Mouse (Mus musculus) adrenal gland, postnatal 4 days (tissue): ENCODE results near the gene Rpl29. TPM values are rescaled to one million over a fixed set of nuclear protein-coding genes. Genes with fewer than 3 reads are reported as not detected.

Experiments used
- DNase-seq, 2 experiments: peaks; one replicate each; pipeline ENCODE4 v3.0.0; 2021 to 2022; ENCODE audit warnings: low spot score in 2 of 2, mixed read lengths in 2 of 2
- total RNA-seq, 2 experiments: library from RNA; stranded (reverse); gene quantifications; 2 replicates each; pipeline ENCODE4 v1.2.3; 2021

Rpl29 gene
- total RNA-seq, 2 experiments from 2014 or later = 607 to 624 TPM

DNA sequence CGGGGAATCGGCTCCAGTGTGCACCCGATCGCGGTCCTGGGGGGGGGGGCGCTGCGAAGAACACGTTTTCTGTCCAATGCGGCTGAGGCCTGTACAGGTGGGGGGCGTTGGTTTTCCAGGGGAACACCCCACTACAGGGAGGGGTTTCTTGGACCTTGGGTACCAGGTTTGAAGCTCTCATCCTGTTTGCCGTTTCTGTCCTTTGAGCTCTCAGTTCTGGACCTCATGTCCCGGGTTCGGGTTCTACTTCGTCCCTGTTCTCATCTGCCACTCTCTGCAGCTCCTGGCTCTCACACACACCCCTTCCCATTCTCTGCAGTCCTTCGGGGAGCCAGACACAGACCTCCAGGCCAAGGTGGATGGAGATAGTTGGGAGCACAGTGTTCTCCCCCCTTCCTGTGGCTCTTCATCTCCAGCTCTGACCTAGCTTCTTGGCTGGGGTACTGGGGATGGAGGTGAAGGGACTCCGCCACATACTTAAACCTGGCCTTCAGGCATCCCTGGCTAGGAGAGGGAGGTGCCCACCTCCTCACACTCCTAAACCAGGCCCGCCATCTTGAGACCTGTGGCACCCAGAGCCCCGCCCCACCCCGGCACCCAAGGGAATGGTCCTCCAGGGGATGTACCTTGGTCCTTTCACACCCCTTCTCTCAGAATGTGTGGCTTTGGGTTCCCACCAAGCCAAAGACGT is 25.0 kb downstream of the Rpl29 start:
- no peak for DNase-seq

GRCm38 (mm10) chr9:106454888-106455681 is 25.8 kb downstream of the Rpl29 start:
- DNase-seq = no peak

DNA sequence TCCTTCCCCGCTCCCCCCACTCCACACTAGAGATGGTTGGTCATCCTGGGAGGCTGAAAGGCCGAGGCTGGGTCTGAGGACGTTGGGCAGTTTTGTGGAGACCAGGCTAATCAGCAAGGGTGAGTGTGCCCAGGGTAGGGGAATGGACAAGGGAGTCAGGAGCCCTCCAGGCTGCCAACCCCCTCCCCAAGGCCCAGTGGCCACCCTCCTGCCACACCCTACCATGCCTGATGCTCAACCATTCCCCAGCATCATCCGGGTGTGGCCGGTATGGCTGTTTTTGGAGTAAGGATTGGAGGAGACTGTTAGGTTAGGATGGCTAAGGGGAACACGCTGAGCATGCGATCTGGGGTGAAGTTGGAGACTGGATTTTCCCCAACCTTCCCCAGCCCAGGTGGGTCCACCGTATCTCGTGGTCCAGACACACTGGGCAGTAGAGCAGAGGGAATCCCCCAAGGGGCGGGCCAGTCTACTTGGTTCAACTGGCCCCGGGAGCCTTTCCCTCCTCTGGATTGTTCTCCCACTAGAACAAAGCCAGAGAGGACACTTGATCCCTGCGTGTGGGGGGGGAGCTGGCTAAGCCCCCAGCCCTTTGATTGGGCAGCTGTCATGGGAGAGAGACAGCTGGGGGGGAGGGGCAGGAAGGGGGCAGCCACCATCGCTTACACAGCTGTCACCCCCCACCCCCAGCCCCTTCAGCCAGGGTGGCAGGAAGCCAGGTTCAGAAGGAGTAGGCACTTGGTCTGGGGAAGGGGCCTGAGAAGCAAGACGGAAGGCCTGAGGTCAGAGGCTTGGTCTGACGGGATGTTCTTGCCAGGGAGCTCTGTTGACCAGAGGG is 27.3 kb downstream of the Rpl29 start:
- DNase-seq = no peak

GRCm38 (mm10) chr9:106457163-106457559 is 27.9 kb downstream of the Rpl29 start:
- no peak for DNase-seq

DNA sequence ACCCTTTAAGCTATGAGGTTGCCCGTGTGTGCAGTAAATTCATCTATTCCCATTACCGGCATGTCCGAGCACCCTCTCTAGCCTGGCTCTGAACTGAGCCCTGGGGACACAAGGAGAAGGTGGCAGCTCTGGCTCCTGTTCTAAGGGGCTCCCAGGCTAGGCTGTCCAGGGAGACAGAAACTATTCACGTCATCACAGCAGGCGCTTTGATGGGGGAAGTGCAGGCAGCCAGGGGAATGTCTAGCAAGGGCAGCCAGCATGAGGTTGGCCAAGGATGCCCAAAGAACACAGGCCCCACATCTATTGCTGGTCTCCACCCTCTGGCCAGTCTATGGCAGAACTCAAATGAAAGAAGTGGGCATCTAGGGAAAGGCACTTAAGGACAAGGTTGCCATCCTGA is 28.7 kb downstream of the Rpl29 start:
- no peak for DNase-seq

DNA sequence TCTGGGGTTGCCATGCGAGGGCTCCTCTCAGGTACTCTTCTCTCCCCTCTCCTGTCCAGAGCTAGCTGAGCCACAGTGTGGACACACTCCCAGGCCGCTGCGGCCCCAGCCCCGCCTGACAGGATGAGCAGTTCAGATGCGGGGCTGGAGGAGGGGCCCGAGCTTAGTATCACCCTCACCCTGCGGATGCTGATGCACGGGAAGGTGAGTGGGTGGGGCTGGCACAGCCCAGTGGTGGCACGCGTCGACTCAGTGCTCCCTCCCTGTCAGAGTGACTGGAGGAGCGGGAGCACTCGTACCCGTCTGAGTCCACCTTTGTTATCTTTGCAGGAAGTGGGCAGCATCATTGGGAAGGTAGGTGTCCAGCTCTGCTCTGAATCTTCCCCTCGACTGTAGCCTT is 30.7 kb downstream of the Rpl29 start:
- no peak for DNase-seq

- no peak for DNase-seq
These were observed 31.3 kb downstream of the Rpl29 start for GRCm38 (mm10) chr9:106460401-106461025.

- DNase-seq = no peak
These were observed 31.8 kb downstream of the Rpl29 start for GRCm38 (mm10) chr9:106461026-106461415.

GRCm38 (mm10) chr9:106461641-106462429 is 32.6 kb downstream of the Rpl29 start:
- no peak for DNase-seq

DNA sequence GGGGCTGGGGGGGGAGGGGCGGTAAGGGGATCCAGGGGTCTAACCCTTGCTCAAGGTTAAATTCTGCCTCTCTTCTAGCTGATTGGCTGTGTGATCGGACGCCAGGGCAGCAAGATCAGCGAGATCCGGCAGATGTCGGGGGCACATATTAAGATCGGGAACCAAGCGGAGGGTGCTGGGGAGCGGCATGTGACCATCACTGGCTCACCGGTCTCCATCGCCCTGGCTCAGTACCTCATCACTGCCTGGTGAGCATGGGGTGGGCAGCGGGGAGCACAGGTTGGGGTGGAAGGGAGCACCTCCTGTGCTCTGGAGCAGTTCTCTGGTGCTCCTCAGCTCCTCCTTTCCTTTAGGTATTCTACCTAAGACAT is 33.2 kb downstream of the Rpl29 start:
- DNase-seq = no peak

DNA sequence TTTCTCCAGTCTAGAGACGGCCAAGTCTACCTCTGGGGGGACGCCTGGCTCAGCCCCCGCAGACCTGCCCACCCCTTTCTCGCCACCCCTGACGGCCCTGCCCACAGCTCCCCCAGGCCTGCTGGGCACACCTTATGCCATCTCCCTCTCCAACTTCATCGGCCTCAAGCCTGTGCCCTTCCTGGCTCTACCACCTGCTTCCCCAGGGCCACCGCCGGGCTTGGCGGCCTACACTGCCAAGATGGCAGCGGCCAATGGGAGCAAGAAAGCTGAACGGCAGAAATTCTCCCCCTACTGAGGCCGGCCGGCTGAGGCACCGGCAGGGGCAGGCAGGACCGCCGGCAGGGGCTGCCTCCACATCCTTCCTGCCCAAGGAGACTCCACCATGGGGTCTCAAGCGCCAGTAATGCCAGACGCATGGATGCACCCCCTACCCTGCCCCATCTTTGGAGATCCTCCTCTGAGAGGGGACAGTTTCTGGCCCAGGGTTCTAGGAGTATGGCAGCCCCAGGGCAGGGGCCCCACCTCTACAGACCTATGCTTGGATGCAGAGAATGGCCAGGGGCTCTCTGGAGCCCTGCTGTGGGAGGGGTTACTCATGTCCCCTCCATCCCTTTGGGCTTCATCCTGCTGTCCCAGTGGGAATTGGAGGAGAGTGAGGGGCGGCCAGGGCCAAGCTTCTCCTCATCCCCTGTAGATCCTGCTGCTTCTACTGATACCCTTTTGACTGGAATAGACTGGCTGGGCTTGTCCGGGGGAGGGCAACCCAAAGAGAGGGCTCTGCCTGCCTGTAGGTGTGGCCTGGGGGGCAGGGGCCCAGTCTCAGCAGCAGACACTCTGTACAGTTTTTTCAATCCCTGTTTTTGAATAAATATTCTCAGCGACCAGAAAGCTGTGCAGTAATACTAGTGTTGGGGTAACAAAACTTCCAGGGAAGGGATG is 34.1 kb downstream of the Rpl29 start:
- no peak for DNase-seq

GRCm38 (mm10) chr9:106464751-106465541 is 35.7 kb downstream of the Rpl29 start:
- DNase-seq = no peak

- no peak for DNase-seq
These were observed 36.4 kb downstream of the Rpl29 start, which contains the start of gene Gpr62 for GRCm38 (mm10) chr9:106465571-106466200. Gpr62 (minus strand) TSS chr9:106465938.

DNA sequence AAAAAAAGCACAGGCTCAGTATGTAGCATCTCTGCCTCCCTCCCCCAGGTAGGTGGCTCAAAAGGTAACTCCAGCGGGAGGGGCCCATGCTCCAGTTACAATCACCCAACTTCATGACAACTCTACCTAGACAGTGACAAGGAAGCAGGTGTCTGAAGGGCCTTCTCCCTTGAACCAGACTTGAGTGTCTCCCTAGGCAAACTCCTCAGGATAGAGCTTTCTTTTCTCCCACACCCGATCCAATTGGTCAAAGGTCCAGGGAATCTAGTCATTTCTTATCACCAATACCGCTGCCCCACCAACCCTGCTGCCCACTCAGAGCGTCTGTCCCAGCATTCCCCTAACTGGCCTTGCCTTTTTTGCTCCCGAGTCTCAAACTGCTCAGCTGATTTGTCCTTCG is 37.5 kb downstream of the Rpl29 start:
- DNase-seq = no peak

DNA sequence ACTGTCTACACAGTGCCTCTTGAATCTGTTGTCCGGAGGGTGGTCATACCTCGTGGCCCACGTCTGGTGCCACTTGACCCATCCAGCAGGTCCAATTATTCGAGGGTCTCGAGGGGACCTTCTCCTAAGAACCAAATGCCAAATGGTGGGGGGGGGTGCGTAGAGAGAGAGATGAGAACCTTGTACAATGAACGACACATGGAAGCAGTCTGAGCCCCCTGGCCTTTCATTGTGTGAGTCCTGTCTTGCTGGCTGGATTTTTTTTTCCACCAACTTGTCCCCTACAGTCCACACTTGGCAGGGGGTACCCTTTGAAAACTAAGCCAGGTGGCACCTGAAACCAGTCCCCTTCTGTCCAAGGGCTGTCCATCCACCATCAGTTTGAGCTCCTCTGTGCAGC is 38.5 kb downstream of the Rpl29 start:
- DNase-seq = no peak

GRCm38 (mm10) chr9:106469317-106469716 is 40.1 kb downstream of the Rpl29 start:
- DNase-seq = no peak

DNA sequence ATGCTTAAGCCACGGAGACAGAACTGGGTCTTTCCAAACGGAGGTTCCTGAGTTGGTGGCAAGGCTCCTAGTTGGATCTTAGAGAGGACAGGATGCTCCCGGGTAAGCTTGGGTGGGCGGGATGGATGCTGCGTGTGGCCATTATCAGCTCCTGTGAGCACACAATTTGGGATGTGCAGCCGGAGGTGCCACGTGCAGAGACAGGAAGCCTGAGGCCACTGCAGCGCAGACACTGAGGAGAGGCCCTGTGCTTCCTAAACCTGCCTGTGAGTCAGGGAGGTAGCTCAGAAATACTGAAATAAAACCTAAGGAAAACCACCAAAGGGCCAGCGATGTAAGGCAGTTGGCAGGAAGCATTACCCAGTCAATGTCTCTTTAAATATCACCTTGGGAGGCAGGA is 40.5 kb downstream of the Rpl29 start:
- no peak for DNase-seq
